Mouse (Mus musculus): ENCODE measurements around the gene Zg16.

- TF ChIP-seq CTCF (IDR thresholded peaks at IDR 0.05; ENCODE audit: borderline replicate concordance, insufficient read depth, low read length) (no peak), POLR2A (IDR thresholded peaks at IDR 0.05; ENCODE audit: low read depth, low read length) (no peak)
Observed at GRCm38 (mm10) chr7:127066317-127066716, 20.8 kb downstream of the Zg16 start.
